Mouse (Mus musculus) CH12.LX (cell line): Measurements from ENCODE around the gene Clasp2. TPM values are rescaled to one million over a fixed set of nuclear protein-coding genes. Genes with fewer than 3 reads are reported as not detected.

Experiments used
- DNase-seq: peaks from one replicate; pipeline ENCODE4 v3.0.0-alpha.2; 2013; ENCODE audit errors: extremely low read depth
- H3K27ac ChIP-seq: 2 replicates; pipeline ENCODE4 v1.5.1; 2012; ENCODE audit warnings: low read depth, mild to moderate bottlenecking, control low read depth, moderate library complexity; ENCODE audit not compliant: insufficient read depth
- H3K27me3 ChIP-seq: replicated peaks from 2 replicates; pipeline ENCODE3; 2012; ENCODE audit warnings: inconsistent platforms
- H3K36me3 ChIP-seq, 2 experiments: replicated peaks in 1 of 2; 2 replicates each; pipeline versions ENCODE3 to v1.6.1; 2012; ENCODE audit warnings: inconsistent platforms in 1 of 2, low read length in 1 of 2, mild to moderate bottlenecking in 1 of 2, mixed read lengths in 1 of 2, moderate library complexity in 1 of 2; ENCODE audit not compliant: control insufficient read depth in 1 of 2, insufficient read depth in 1 of 2
- H3K4me1 ChIP-seq, 2 experiments: 2 replicates each; pipeline ENCODE4 v1.6.1; 2012; ENCODE audit warnings: inconsistent platforms in 1 of 2, moderate library complexity in 1 of 2; ENCODE audit not compliant: insufficient read depth in 2 of 2, control insufficient read depth in 1 of 2
- H3K4me2 ChIP-seq: 2 replicates; pipeline ENCODE4 v1.6.1; 2012; ENCODE audit warnings: low read depth, mild to moderate bottlenecking, control low read depth; ENCODE audit not compliant: poor library complexity, insufficient read depth, severe bottlenecking
- H3K4me3 ChIP-seq, 3 experiments: fragments of 150-350 bp in 1 of 3; sonication (generic) in 1 of 3; replicated peaks in 1 of 3; 2 replicates each; pipeline versions ENCODE3 to v1.5.1; 2011 to 2012; ENCODE audit warnings: low read depth in 2 of 3, low read length in 2 of 3, mild to moderate bottlenecking in 2 of 3, moderate library complexity in 2 of 3, control low read depth in 1 of 3, improper control_type of control experiment in 1 of 3, inconsistent platforms in 1 of 3, mixed read lengths in 1 of 3; ENCODE audit not compliant: poor library complexity in 1 of 3
- H3K79me2 ChIP-seq: replicated peaks from 2 replicates; pipeline ENCODE4 v1.6.1; 2012; ENCODE audit warnings: mild to moderate bottlenecking, moderate library complexity; ENCODE audit not compliant: control insufficient read depth, poor library complexity, insufficient read depth, severe bottlenecking; ENCODE audit errors: extremely low read depth
- H3K9ac ChIP-seq: 2 replicates; pipeline ENCODE4 v1.6.1; 2012; ENCODE audit warnings: low read depth, mild to moderate bottlenecking, control low read depth, moderate library complexity; ENCODE audit not compliant: insufficient read depth
- H3K9me3 ChIP-seq: replicated peaks from 2 replicates; pipeline ENCODE3; 2012; ENCODE audit warnings: low read length, inconsistent platforms, mixed read lengths
- CHD1 ChIP-seq: IDR thresholded peaks from 2 replicates; pipeline ENCODE4 v1.6.1; 2012; ENCODE audit warnings: low read depth, low read length, improper control_type of control experiment, inconsistent platforms
- CHD2 ChIP-seq: IDR thresholded peaks from 2 replicates; pipeline ENCODE4 v1.6.1; 2011; ENCODE audit warnings: low read length, improper control_type of control experiment
- ELF1 ChIP-seq: IDR thresholded peaks from 2 replicates; pipeline ENCODE4 v1.6.1; 2014; ENCODE audit warnings: low read depth, mild to moderate bottlenecking, inconsistent platforms, low read length, improper control_type of control experiment
- ETS1 ChIP-seq: conservative IDR thresholded peaks from 2 replicates; pipeline ENCODE4 v1.6.1; 2012; ENCODE audit warnings: low read depth, mild to moderate bottlenecking, inconsistent platforms, low read length, improper control_type of control experiment, moderate library complexity
- HCFC1 ChIP-seq: IDR thresholded peaks from 2 replicates; pipeline ENCODE4 v1.6.1; 2012; ENCODE audit warnings: low read depth, mild to moderate bottlenecking, inconsistent platforms, low read length, improper control_type of control experiment
- IRF4 ChIP-seq: IDR thresholded peaks from 2 replicates; pipeline ENCODE4 v1.6.1; 2014; ENCODE audit warnings: low read depth, mild to moderate bottlenecking, inconsistent platforms, low read length, improper control_type of control experiment
- JUN ChIP-seq: IDR thresholded peaks from 2 replicates; pipeline ENCODE4 v1.6.1; 2011; ENCODE audit warnings: low read depth, mild to moderate bottlenecking, low read length, improper control_type of control experiment, moderate library complexity; ENCODE audit not compliant: insufficient read depth
- KAT2A ChIP-seq: IDR thresholded peaks from 2 replicates; pipeline ENCODE4 v1.6.1; 2012; ENCODE audit warnings: low read length, improper control_type of control experiment, inconsistent platforms; ENCODE audit not compliant: insufficient replicate concordance
- MAFK ChIP-seq: IDR thresholded peaks from 2 replicates; pipeline ENCODE4 v1.6.1; 2011; ENCODE audit warnings: low read length, improper control_type of control experiment; ENCODE audit not compliant: insufficient replicate concordance
- MAX ChIP-seq: IDR thresholded peaks from 2 replicates; pipeline ENCODE4 v1.6.1; 2011; ENCODE audit warnings: low read length, improper control_type of control experiment
- MAZ ChIP-seq: IDR thresholded peaks from 2 replicates; pipeline ENCODE4 v1.6.1; 2012; ENCODE audit warnings: low read depth, mild to moderate bottlenecking, inconsistent platforms, low read length, improper control_type of control experiment, moderate library complexity
- MEF2A ChIP-seq: IDR thresholded peaks from 2 replicates; pipeline ENCODE4 v1.6.1; 2014; ENCODE audit warnings: low read depth, mild to moderate bottlenecking, inconsistent platforms, low read length, improper control_type of control experiment, borderline replicate concordance
- MXI1 ChIP-seq: IDR thresholded peaks from 2 replicates; pipeline ENCODE4 v1.6.1; 2011; ENCODE audit warnings: mild to moderate bottlenecking, low read depth, low read length, improper control_type of control experiment
- MYC ChIP-seq: IDR thresholded peaks from 2 replicates; pipeline ENCODE4 v1.6.1; 2011; ENCODE audit warnings: low read depth, mild to moderate bottlenecking, improper control_type of control experiment, low read length
- NELFE ChIP-seq: IDR thresholded peaks from 2 replicates; pipeline ENCODE4 v1.6.1; 2011; ENCODE audit warnings: low read depth, low read length, improper control_type of control experiment
- NRF1 ChIP-seq: IDR thresholded peaks from 2 replicates; pipeline ENCODE4 v1.6.1; 2014; ENCODE audit warnings: low read depth, mild to moderate bottlenecking, inconsistent platforms, low read length, improper control_type of control experiment, moderate library complexity
- PAX5 ChIP-seq: IDR thresholded peaks from 2 replicates; pipeline ENCODE4 v1.6.1; 2012; ENCODE audit warnings: low read length, inconsistent platforms, mixed read lengths
- POLR2A ChIP-seq: IDR thresholded peaks from 2 replicates; pipeline ENCODE4 v1.6.1; 2011; ENCODE audit warnings: low read depth, mild to moderate bottlenecking, improper control_type of control experiment, low read length
- SIN3A ChIP-seq: IDR thresholded peaks from 2 replicates; pipeline ENCODE4 v1.6.1; 2012; ENCODE audit warnings: low read length, improper control_type of control experiment, inconsistent platforms
- TBP ChIP-seq: conservative IDR thresholded peaks from 2 replicates; pipeline ENCODE4 v1.6.1; 2011; ENCODE audit warnings: low read depth, low read length, improper control_type of control experiment
- TCF12 ChIP-seq: IDR thresholded peaks from 2 replicates; pipeline ENCODE4 v1.6.1; 2014; ENCODE audit warnings: low read depth, mild to moderate bottlenecking, inconsistent platforms, low read length, improper control_type of control experiment
- UBTF ChIP-seq: IDR thresholded peaks from 2 replicates; pipeline ENCODE4 v1.6.1; 2012; ENCODE audit warnings: low read depth, mild to moderate bottlenecking, inconsistent platforms, low read length, improper control_type of control experiment, moderate library complexity
- ZMIZ1 ChIP-seq: IDR thresholded peaks from 2 replicates; pipeline ENCODE4 v1.6.1; 2012; ENCODE audit warnings: low read depth, mild to moderate bottlenecking, inconsistent platforms, low read length, improper control_type of control experiment
- ZNF384 ChIP-seq: IDR thresholded peaks from 2 replicates; pipeline ENCODE4 v1.6.1; 2012; ENCODE audit warnings: low read depth, low read length, improper control_type of control experiment, inconsistent platforms
- dilution Hi-C: fragments of 300-500 bp; cut with MboI; formaldehyde crosslinking; loops from 2 replicates; pipeline ENCODE4 v1.14.3; 2020; ENCODE audit warnings: low sequenced_read_pairs; ENCODE audit not compliant: extremely low pct_unique_long_range_greater_than_20kb, extremely low pct_ligation_motif_present
- in situ Hi-C: fragments of 300-500 bp; cut with MboI; formaldehyde crosslinking; loops from 3 replicates; pipeline ENCODE4 v1.14.3; 2019; ENCODE audit warnings: low sequenced_read_pairs, low pct_ligation_motif_present, low pct_unique_long_range_greater_than_20kb, mixed read lengths
- polyA plus RNA-seq: library from polyadenylated mRNA; unstranded; fragments of >175 nt; gene quantifications from 2 replicates; pipeline ENCODE4 v1.2.1, GENCODE M21; 2012; ENCODE audit warnings: low read depth; ENCODE audit not compliant: insufficient read length
- total RNA-seq, 2 experiments: library from RNA; depleted of rRNA; stranded (reverse); fragments of 300-350 nt in 1 of 2; fragments of >200 nt in 1 of 2; gene quantifications; 2 replicates each; pipeline ENCODE4 v1.2.3; 2012 to 2014

Clasp2 gene
- total and polyA plus RNA-seq, 3 experiments: 23.9 to 32.4 (median 27.0) TPM

- H3K4me1 ChIP-seq: peaks cover 4 to 48% of the 10 kb centered on the region in 2 experiments; a peak in 2 of 4 replicates
- dilution Hi-C loops: no loop called here
- no peaks in the 10 kb centered on the region for H3K27me3 ChIP-seq
- peak within 1 kb of the TSS; percentile 93 for H3K4me2 ChIP-seq
- peak; percentile 99 for DNase-seq
- TF ChIP-seq JUN (no peak), MAX (peak; percentile 96), TCF12 (peak; percentile 46; the same call in 1 of the 2 replicates), NELFE (0 out of 2 replicates have a peak, but pooled peaks have one; percentile 10), MAZ (peak; percentile 95), NRF1 (peak; percentile 33), UBTF (no peak), POLR2A (peak; percentile 71), ELF1 (peak; percentile 80), IRF4 (peak; percentile 51; the same call in 1 of the 2 replicates), SIN3A (peak; percentile 83), MAFK (no peak), PAX5 (no peak), ETS1 (peak; percentile 31; the same call in 1 of the 2 replicates), TBP (peak; percentile 76), ZMIZ1 (peak; percentile 32; the same call in 1 of the 2 replicates), MEF2A (peak; percentile 62; the same call in 1 of the 2 replicates), CHD2 (peak; percentile 75), KAT2A (0 out of 2 replicates have a peak, but pooled peaks have one; percentile 75), MYC (peak; percentile 80; the same call in 1 of the 2 replicates), CHD1 (no peak), ZNF384 (no peak), HCFC1 (peak; percentile 86), MXI1 (no peak; the same call in 1 of the 2 replicates)
- TF ChIP-seq, all 38 proteins: peak for 17
- peaks cover 0 to 7% of the 10 kb centered on the region in 2 experiments for H3K36me3 ChIP-seq
- in situ Hi-C loops: no loop called here
- H3K4me3 ChIP-seq: peak within 1 kb of the TSS; percentile 86 to 96 (median 92)
- peak within 1 kb of the TSS; percentile 87 for H3K27ac ChIP-seq
- peak within 1 kb of the TSS; percentile 90 for H3K9ac ChIP-seq
- H3K9me3 ChIP-seq: no peaks in the 10 kb centered on the region
- H3K79me2 ChIP-seq: peaks cover 43% of the 10 kb centered on the region
Measured at GRCm38 (mm10) chr9:113930534-113931374, 189.5 kb downstream of the Clasp2 start, which contains the start of gene Ubp1. Gene Ubp1 (plus strand): TSS chr9:113930934.
